Mouse (Mus musculus): ENCODE measurements around the gene Rnf44.

DNA sequence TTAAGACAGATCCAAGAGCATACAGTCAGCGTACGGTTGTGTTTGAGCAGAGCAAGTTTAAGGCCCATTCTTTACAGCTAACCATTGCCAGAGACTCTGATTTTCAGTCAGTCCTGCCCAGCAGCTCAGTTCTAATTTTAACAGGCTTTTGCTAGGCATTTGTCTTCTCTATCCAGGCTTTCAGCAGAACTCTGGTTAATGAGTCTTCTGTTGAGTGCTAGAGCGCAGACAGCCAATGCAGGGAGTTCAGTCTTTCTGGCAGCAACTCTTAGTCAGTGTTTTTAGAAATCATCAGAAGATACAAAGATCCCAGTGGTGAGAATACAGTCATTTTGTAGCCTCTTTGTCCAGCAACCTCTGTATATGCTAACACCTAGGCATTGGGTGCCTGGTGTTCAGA, 43.2 kb downstream of the Rnf44 start:
- TF ChIP-seq CTCF (IDR thresholded peaks at IDR 0.05; ENCODE audit: low read depth, low read length) (no peak), POLR2A (IDR thresholded peaks at IDR 0.05; ENCODE audit: borderline replicate concordance, low read depth, low read length) (no peak)
